Mouse (Mus musculus): ENCODE results near the gene Paics. TPM values are rescaled to one million over a fixed set of nuclear protein-coding genes. Genes with fewer than 3 reads are reported as not detected.

The Paics gene
- total and polyA plus RNA-seq, 3 experiments, result 78.3 to 158 (median 140) TPM

GRCm38 (mm10) chr5:77004051-77004821 lies 53.1 kb downstream of the Paics start, which contains the start of gene Arl9:
Gene Arl9 (plus strand): TSS chr5:77004055.
- no peak within 1 kb of the TSS for H3K4me3 ChIP-seq
- no peak within 1 kb of the TSS for H3K27ac ChIP-seq
- WGBS, result 90% methylated on average over 6 of the region's 6 CpGs
- no peaks in the 10 kb centered on the region; the same call in 1 of the 2 replicates for H3K36me3 ChIP-seq (ENCODE audit: control insufficient read depth, insufficient read depth, low read length)
- intact Hi-C loops (cut with DNase I), result no loop called here
- no peaks in the 10 kb centered on the region for H3K4me1 ChIP-seq (ENCODE audit: control insufficient read depth, insufficient read depth, low read length)
- no peak for TF ChIP-seq CTCF (IDR thresholded peaks at IDR 0.05)
- no peak for TF ChIP-seq EP300 (IDR thresholded peaks at IDR 0.05; ENCODE audit: insufficient read depth, low read depth, low read length)
- no peak for TF ChIP-seq POLR2A (IDR thresholded peaks at IDR 0.05; ENCODE audit: insufficient read depth, low read depth, low read length)
- no peaks in the 10 kb centered on the region for H3K79me2 ChIP-seq (replicated peaks; ENCODE audit: control insufficient read depth, insufficient read depth, low read length)
- no peak for DNase-seq
- H3K9ac ChIP-seq (ENCODE audit: low read depth, low read length), result no peak within 1 kb of the TSS
- no peaks in the 10 kb centered on the region; the same call in 1 of the 2 replicates for H3K27me3 ChIP-seq (ENCODE audit: control insufficient read depth, insufficient read depth, low read length)

- H3K4me3 ChIP-seq, result no peak overlapping the region
- no peak for DNase-seq
- no peak overlapping the region for H3K9ac ChIP-seq (ENCODE audit: low read depth, low read length)
- no peaks in the 10 kb centered on the region for H3K36me3 ChIP-seq (ENCODE audit: control insufficient read depth, insufficient read depth, low read length)
- no peak overlapping the region for H3K27ac ChIP-seq
- 77% methylated on average over 9 of the region's 9 CpGs for WGBS
- intact Hi-C loops (cut with DNase I), result no loop called here
- H3K27me3 ChIP-seq (ENCODE audit: control insufficient read depth, insufficient read depth, low read length), result no peaks in the 10 kb centered on the region
- TF ChIP-seq CTCF (IDR thresholded peaks at IDR 0.05), result no peak
- TF ChIP-seq POLR2A (IDR thresholded peaks at IDR 0.05; ENCODE audit: insufficient read depth, low read depth, low read length), result no peak
- TF ChIP-seq EP300 (IDR thresholded peaks at IDR 0.05; ENCODE audit: insufficient read depth, low read depth, low read length), result no peak
- no peaks in the 10 kb centered on the region for H3K79me2 ChIP-seq (replicated peaks; ENCODE audit: control insufficient read depth, insufficient read depth, low read length)
- H3K4me1 ChIP-seq (ENCODE audit: control insufficient read depth, insufficient read depth, low read length), result no peaks in the 10 kb centered on the region
Observed at GRCm38 (mm10) chr5:77010352-77010751, 59.2 kb downstream of the Paics start.

- no peak for DNase-seq
Observed at GRCm38 (mm10) chr5:77011082-77011481, 60.0 kb downstream of the Paics start.

GRCm38 (mm10) chr5:77013171-77013570 lies 62.1 kb downstream of the Paics start:
- DNase-seq, result no peak
- H3K27ac ChIP-seq, result no peak overlapping the region
- intact Hi-C loops (cut with DNase I), result no loop called here
- no peaks in the 10 kb centered on the region for H3K36me3 ChIP-seq (ENCODE audit: control insufficient read depth, insufficient read depth, low read length)
- H3K4me3 ChIP-seq, result no peak overlapping the region
- H3K9ac ChIP-seq (ENCODE audit: low read depth, low read length), result no peak overlapping the region
- H3K27me3 ChIP-seq (ENCODE audit: control insufficient read depth, insufficient read depth, low read length), result no peaks in the 10 kb centered on the region
- 62% methylated on average over 3 of the region's 3 CpGs for WGBS
- no peaks in the 10 kb centered on the region; the same call in 1 of the 2 replicates for H3K4me1 ChIP-seq (ENCODE audit: control insufficient read depth, insufficient read depth, low read length)
- no peaks in the 10 kb centered on the region for H3K79me2 ChIP-seq (replicated peaks; ENCODE audit: control insufficient read depth, insufficient read depth, low read length)
- TF ChIP-seq POLR2A (IDR thresholded peaks at IDR 0.05; ENCODE audit: insufficient read depth, low read depth, low read length), result no peak

More at GRCm38 (mm10) chr5:77011082-77011481, 60.0 kb downstream of the Paics start:
- Histone ChIP-seq H3K27ac (no peak overlapping the region), H3K79me2 (replicated peaks; ENCODE audit: control insufficient read depth, insufficient read depth, low read length) (no peaks in the 10 kb centered on the region), H3K4me1 (ENCODE audit: control insufficient read depth, insufficient read depth, low read length) (no peaks in the 10 kb centered on the region; the same call in 1 of the 2 replicates), H3K27me3 (ENCODE audit: control insufficient read depth, insufficient read depth, low read length) (no peaks in the 10 kb centered on the region), H3K9ac (ENCODE audit: low read depth, low read length) (no peak overlapping the region), H3K36me3 (ENCODE audit: control insufficient read depth, insufficient read depth, low read length) (no peaks in the 10 kb centered on the region), H3K4me3 (no peak overlapping the region)
- intact Hi-C loops (cut with DNase I), result no loop called here
- TF ChIP-seq POLR2A (IDR thresholded peaks at IDR 0.05; ENCODE audit: insufficient read depth, low read depth, low read length) (no peak), EP300 (IDR thresholded peaks at IDR 0.05; ENCODE audit: insufficient read depth, low read depth, low read length) (no peak), CTCF (IDR thresholded peaks at IDR 0.05) (no peak)
- 56% methylated on average over 3 of the region's 3 CpGs for WGBS

DNA sequence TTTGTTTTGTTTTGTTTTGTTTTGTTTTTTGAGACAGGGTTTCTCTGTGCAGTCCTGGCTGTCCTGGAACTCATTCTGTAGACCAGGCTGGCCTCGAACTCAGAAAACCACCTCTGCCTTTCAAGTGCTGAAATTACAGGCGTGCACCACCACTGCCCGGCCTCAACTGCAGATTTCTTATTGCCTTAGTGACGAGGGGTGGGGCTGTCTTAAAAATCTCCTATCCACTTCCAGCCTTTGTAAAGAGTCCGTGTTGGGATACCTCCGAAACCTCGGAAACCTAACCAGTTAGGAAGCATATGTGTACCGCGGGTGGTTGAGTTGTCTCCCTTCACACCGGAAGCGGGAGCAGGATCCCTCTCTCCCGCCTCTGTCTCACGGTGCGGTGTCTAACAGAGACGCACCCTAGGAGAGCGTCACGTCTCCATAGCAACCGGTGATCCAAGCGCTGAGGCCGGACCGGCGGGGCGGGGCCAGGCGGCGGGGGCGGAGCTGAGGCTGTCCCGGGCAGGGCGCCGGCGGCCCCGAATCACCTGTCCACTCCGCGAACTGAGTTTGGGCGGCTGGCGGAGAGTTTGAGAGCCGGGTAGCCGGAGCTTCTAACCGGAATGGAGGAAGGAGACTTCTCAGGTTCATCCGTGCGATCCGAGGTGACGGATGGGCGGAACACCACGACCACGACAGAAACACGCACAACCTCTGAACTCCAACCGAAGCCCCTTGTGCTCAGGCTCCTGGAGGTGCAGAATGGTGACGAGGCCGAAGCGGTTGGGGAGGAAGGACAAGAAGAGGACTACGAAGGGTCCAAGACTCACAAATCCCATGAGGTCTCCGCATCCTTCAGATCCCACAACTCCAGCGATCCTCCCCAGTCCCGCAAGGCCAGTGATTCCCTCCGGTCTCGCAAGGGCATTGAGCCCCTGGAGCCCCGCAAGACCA lies 64.7 kb downstream of the Paics start, which contains the start of gene Thegl:
Gene Thegl (plus strand): TSS at position 480 of the 939 bp plus-strand sequence.
- no peaks in the 10 kb centered on the region for H3K27me3 ChIP-seq (ENCODE audit: control insufficient read depth, insufficient read depth, low read length)
- H3K36me3 ChIP-seq (ENCODE audit: control insufficient read depth, insufficient read depth, low read length), result no peaks in the 10 kb centered on the region
- H3K27ac ChIP-seq, result no peak within 1 kb of the TSS
- H3K4me1 ChIP-seq (ENCODE audit: control insufficient read depth, insufficient read depth, low read length), result no peaks in the 10 kb centered on the region; the same call in 1 of the 2 replicates
- peak within 1 kb of the TSS; percentile 51 for H3K4me3 ChIP-seq
- 0 out of 2 replicates have a peak within 1 kb of the TSS, but pooled peaks have one; percentile 2 for H3K9ac ChIP-seq (ENCODE audit: low read depth, low read length)
- DNase-seq, result peak; percentile 75 to 78
- intact Hi-C loops (cut with DNase I), result no loop called here
- WGBS, result 15% methylated on average over 57 of the region's 57 CpGs
- TF ChIP-seq POLR2A (IDR thresholded peaks at IDR 0.05; ENCODE audit: insufficient read depth, low read depth, low read length) (no peak), CTCF (IDR thresholded peaks at IDR 0.05) (no peak), EP300 (IDR thresholded peaks at IDR 0.05; ENCODE audit: insufficient read depth, low read depth, low read length) (no peak)
- H3K79me2 ChIP-seq (replicated peaks; ENCODE audit: control insufficient read depth, insufficient read depth, low read length), result no peaks in the 10 kb centered on the region

Other genes starting within 250 kb of the Paics start
- gene Aasdh, start 45.8 kb upstream of the Paics start, total RNA-seq (2021), result 10 to 100 TPM; 12.7 to 16.2 TPM
- 19.9 and 31.8 TPM in 2 replicates for gene Aasdh, start 45.8 kb upstream of the Paics start, polyA plus RNA-seq (2012; rRNA removed)
- 10 to 100 TPM; 13.3 to 17.6 TPM for gene Ppat, start 271 bp downstream of the Paics start, total RNA-seq (2021)
- 5.5 and 9.9 TPM in 2 replicates for gene Ppat, start 271 bp downstream of the Paics start, polyA plus RNA-seq (2012; rRNA removed)
- gene Srp72, start 23.4 kb downstream of the Paics start, total RNA-seq (2021), result 10 to 100 TPM; 51.5 to 56.2 TPM
- 16.3 and 37.5 TPM in 2 replicates for gene Srp72, start 23.4 kb downstream of the Paics start, polyA plus RNA-seq (2012; rRNA removed)
- not detected for gene Arl9, start 52.7 kb downstream of the Paics start, total RNA-seq (2021)
- gene Arl9, start 52.7 kb downstream of the Paics start, polyA plus RNA-seq (2012; rRNA removed), result not detected in 2 replicates
- not detected for gene Thegl, start 64.7 kb downstream of the Paics start, total RNA-seq (2021)
- gene Thegl, start 64.7 kb downstream of the Paics start, polyA plus RNA-seq (2012; rRNA removed), result 0.25 TPM in 1 of 2 replicates, not detected in the other
- gene Hopx, start 163.8 kb downstream of the Paics start, total RNA-seq (2021), result 100 to 1,000 TPM; 367 to 385 TPM
- 284 and 285 TPM in 2 replicates for gene Hopx, start 163.8 kb downstream of the Paics start, polyA plus RNA-seq (2012; rRNA removed)

All from heart, adult 2 months (tissue).